Mouse (Mus musculus): Measurements from ENCODE around the gene Rdh19. TPM values are rescaled to one million over a fixed set of nuclear protein-coding genes. Genes with fewer than 3 reads are reported as not detected.
"Not testable (repeated sequence)": the region's sequence is repeated elsewhere in the genome, so short reads cannot be mapped to it uniquely, and the experiment has no call there.

Gene Rdh19
- not detected for total RNA-seq (2021)
- long read RNA-seq, experiment 1, result 0 reads
- long read RNA-seq, experiment 2, result 0 reads

GRCm38 (mm10) chr10:127849628-127850027 is at the start of gene Rdh19:
Rdh19 (plus strand) TSS chr10:127849928.
- no peak for DNase-seq (ENCODE audit: low spot score in 2 of 2)

- no peak for DNase-seq (ENCODE audit: low spot score in 2 of 2)
Observed at GRCm38 (mm10) chr10:127800891-127801290, 48.8 kb upstream of the Rdh19 start, which contains the start of gene Rdh16. Rdh16 (plus strand) TSS chr10:127801152.

- no peak for DNase-seq (ENCODE audit: low spot score in 2 of 2)
Observed at GRCm38 (mm10) chr10:127801612-127802011, 48.1 kb upstream of the Rdh19 start.

GRCm38 (mm10) chr10:127802236-127802635 is 47.5 kb upstream of the Rdh19 start:
- no peak for DNase-seq (ENCODE audit: low spot score in 2 of 2)

- DNase-seq (ENCODE audit: low spot score in 2 of 2), result no peak
Observed at GRCm38 (mm10) chr10:127804416-127804815, 45.3 kb upstream of the Rdh19 start.

- DNase-seq (ENCODE audit: low spot score in 2 of 2), result no peak
Observed at GRCm38 (mm10) chr10:127815888-127816287, 33.8 kb upstream of the Rdh19 start.

GRCm38 (mm10) chr10:127817268-127817910 is 32.3 kb upstream of the Rdh19 start:
- DNase-seq (ENCODE audit: low spot score in 2 of 2), result not testable (repeated sequence)

GRCm38 (mm10) chr10:127821806-127822205 is 27.9 kb upstream of the Rdh19 start:
- DNase-seq (ENCODE audit: low spot score in 2 of 2), result not testable (repeated sequence)

- no peak for DNase-seq (ENCODE audit: low spot score in 2 of 2)
Observed at GRCm38 (mm10) chr10:127825386-127825785, 24.3 kb upstream of the Rdh19 start.

- DNase-seq (ENCODE audit: low spot score in 2 of 2), result no peak
Observed at GRCm38 (mm10) chr10:127829121-127829520, 20.6 kb upstream of the Rdh19 start.

GRCm38 (mm10) chr10:127834186-127834585 is 15.5 kb upstream of the Rdh19 start:
- DNase-seq (ENCODE audit: low spot score in 2 of 2), result not testable (repeated sequence)

GRCm38 (mm10) chr10:127835292-127835691 is 14.4 kb upstream of the Rdh19 start:
- no peak for DNase-seq (ENCODE audit: low spot score in 2 of 2)

- not testable (repeated sequence) for DNase-seq (ENCODE audit: low spot score in 2 of 2)
Observed at GRCm38 (mm10) chr10:127837793-127838192, 11.9 kb upstream of the Rdh19 start.

GRCm38 (mm10) chr10:127838539-127838938 is 11.2 kb upstream of the Rdh19 start:
- no peak for DNase-seq (ENCODE audit: low spot score in 2 of 2)

- DNase-seq (ENCODE audit: low spot score in 2 of 2), result no peak
Observed at GRCm38 (mm10) chr10:127840776-127841175, 9.0 kb upstream of the Rdh19 start.

- DNase-seq (ENCODE audit: low spot score in 2 of 2), result not testable (repeated sequence)
Observed at GRCm38 (mm10) chr10:127845945-127846344, 3.8 kb upstream of the Rdh19 start.

GRCm38 (mm10) chr10:127848089-127848488 is 1.6 kb upstream of the Rdh19 start:
- DNase-seq (ENCODE audit: low spot score in 2 of 2), result no peak

- DNase-seq (ENCODE audit: low spot score in 2 of 2), result no peak
Observed at GRCm38 (mm10) chr10:127856376-127856775, 6.6 kb downstream of the Rdh19 start.

GRCm38 (mm10) chr10:127864931-127865330 is 15.2 kb downstream of the Rdh19 start:
- DNase-seq (ENCODE audit: low spot score in 2 of 2), result no peak

GRCm38 (mm10) chr10:127866232-127866631 is 16.5 kb downstream of the Rdh19 start, which contains the start of gene Rdh16f2:
Rdh16f2 (plus strand) TSS chr10:127866474.
- no peak for DNase-seq (ENCODE audit: low spot score in 2 of 2)

GRCm38 (mm10) chr10:127872484-127872883 is 22.8 kb downstream of the Rdh19 start:
- no peak for DNase-seq (ENCODE audit: low spot score in 2 of 2)

- DNase-seq (ENCODE audit: low spot score in 2 of 2), result no peak
Observed at GRCm38 (mm10) chr10:127877681-127878080, 28.0 kb downstream of the Rdh19 start.

Data from gastrocnemius, postnatal 4 days (tissue).